Mouse (Mus musculus) myocyte (in vitro differentiated cells): Measurements from ENCODE around the gene Cacng2. TPM values are rescaled to one million over a fixed set of nuclear protein-coding genes. Genes with fewer than 3 reads are reported as not detected.

ENCODE experiments used
- polyA plus RNA-seq: library from polyadenylated mRNA; unstranded; fragments of >200 nt; fragmentation: generic; extraction: Trizol; gene quantifications from one replicate; pipeline ENCODE4 v1.2.1, GENCODE M21; 2012; ENCODE audit warnings: missing spikeins

Gene Cacng2
- polyA plus RNA-seq, 1 experiment: 0.04 TPM

Other genes with a start within 250 kb of the Cacng2 start
- gene Txn2, start 191.0 kb downstream of the Cacng2 start, polyA plus RNA-seq: 383 TPM
- 4.8 TPM for gene Foxred2, start 163.3 kb downstream of the Cacng2 start, polyA plus RNA-seq
- 461 TPM for gene Eif3d, start 149.2 kb downstream of the Cacng2 start, polyA plus RNA-seq
- 38.7 TPM for gene Ift27, start 54.1 kb upstream of the Cacng2 start, polyA plus RNA-seq
- 5.4 TPM for gene Pvalb, start 86.4 kb upstream of the Cacng2 start, polyA plus RNA-seq
- gene Ncf4, start 124.8 kb upstream of the Cacng2 start, polyA plus RNA-seq: 0.79 TPM
- 0.14 TPM for gene Csf2rb2, start 185.7 kb upstream of the Cacng2 start, polyA plus RNA-seq
- gene Csf2rb, start 205.7 kb upstream of the Cacng2 start, polyA plus RNA-seq: 0.08 TPM